Mouse (Mus musculus) thymus, postnatal 14 days (tissue): ENCODE results near the gene Fam185a.

Experiments used
- DNase-seq: peaks from one replicate; pipeline ENCODE4 v3.0.0; 2021

The Fam185a gene

GRCm38 (mm10) chr5:21424614-21425602 lies at the start of gene Fam185a, which contains the start of gene Ccdc146:
Gene Fam185a, plus strand, starts transcription at chr5:21424958.
Gene Ccdc146, minus strand, starts transcription at chr5:21424677.
- DNase-seq, result peak; percentile 94

- DNase-seq, result no peak
Measured at GRCm38 (mm10) chr5:21376935-21377334, 47.8 kb upstream of the Fam185a start.

- no peak for DNase-seq
Measured at GRCm38 (mm10) chr5:21378397-21378796, 46.4 kb upstream of the Fam185a start.

- DNase-seq, result no peak
Measured at GRCm38 (mm10) chr5:21381986-21382385, 42.8 kb upstream of the Fam185a start.

- no peak for DNase-seq
Measured at GRCm38 (mm10) chr5:21382678-21383077, 42.1 kb upstream of the Fam185a start.

GRCm38 (mm10) chr5:21383392-21384251 lies 41.1 kb upstream of the Fam185a start:
- DNase-seq, result no peak

GRCm38 (mm10) chr5:21384252-21384960 lies 40.4 kb upstream of the Fam185a start:
- no peak for DNase-seq

- DNase-seq, result no peak
Measured at GRCm38 (mm10) chr5:21384976-21385375, 39.8 kb upstream of the Fam185a start.

- no peak for DNase-seq
Measured at GRCm38 (mm10) chr5:21386432-21386831, 38.3 kb upstream of the Fam185a start.

- no peak for DNase-seq
Measured at GRCm38 (mm10) chr5:21387340-21387739, 37.4 kb upstream of the Fam185a start.

- DNase-seq, result no peak
Measured at GRCm38 (mm10) chr5:21388855-21389254, 35.9 kb upstream of the Fam185a start.

GRCm38 (mm10) chr5:21391616-21392384 lies 33.0 kb upstream of the Fam185a start:
- DNase-seq, result no peak

- no peak for DNase-seq
Measured at GRCm38 (mm10) chr5:21394562-21394961, 30.2 kb upstream of the Fam185a start.

GRCm38 (mm10) chr5:21395205-21395840 lies 29.4 kb upstream of the Fam185a start:
- no peak for DNase-seq

GRCm38 (mm10) chr5:21411261-21411666 lies 13.5 kb upstream of the Fam185a start:
- peak; percentile 53 for DNase-seq

GRCm38 (mm10) chr5:21412056-21412455 lies 12.7 kb upstream of the Fam185a start:
- DNase-seq, result no peak

- DNase-seq, result no peak
Measured at GRCm38 (mm10) chr5:21413322-21413721, 11.4 kb upstream of the Fam185a start.

GRCm38 (mm10) chr5:21414116-21414820 lies 10.5 kb upstream of the Fam185a start:
- DNase-seq, result peak; percentile 37

- no peak for DNase-seq
Measured at GRCm38 (mm10) chr5:21418613-21419012, 6.1 kb upstream of the Fam185a start.

GRCm38 (mm10) chr5:21420609-21421008 lies 4.1 kb upstream of the Fam185a start:
- peak; percentile 24 for DNase-seq

GRCm38 (mm10) chr5:21426666-21427065 lies 1.9 kb downstream of the Fam185a start:
- no peak for DNase-seq
